Mouse (Mus musculus) megakaryocyte, embryonic 14.5 days (primary cell): ENCODE measurements around the gene Osbpl6.

Source experiments
- FLI1 ChIP-seq: IDR thresholded peaks from 2 replicates; pipeline ENCODE4 v1.6.1; 2012; ENCODE audit warnings: low read length, inconsistent platforms, mixed read lengths
- GATA1 ChIP-seq: IDR thresholded peaks from 3 replicates; pipeline ENCODE4 v1.6.1; 2012; ENCODE audit warnings: mixed read lengths, low read length, inconsistent platforms, borderline replicate concordance

GRCm38 (mm10) chr2:76429855-76430254 is 23.5 kb downstream of the Osbpl6 start:
- TF ChIP-seq GATA1, result no peak
- no peak for TF ChIP-seq FLI1
